Mouse (Mus musculus): ENCODE measurements at regions not wholly inside any gene's neighbourhood (a gene's known extent, or its start where the extent isn't known, plus 50 kb on each side); places are given as distances from the start of the nearest gene placed in this dataset.

DNA sequence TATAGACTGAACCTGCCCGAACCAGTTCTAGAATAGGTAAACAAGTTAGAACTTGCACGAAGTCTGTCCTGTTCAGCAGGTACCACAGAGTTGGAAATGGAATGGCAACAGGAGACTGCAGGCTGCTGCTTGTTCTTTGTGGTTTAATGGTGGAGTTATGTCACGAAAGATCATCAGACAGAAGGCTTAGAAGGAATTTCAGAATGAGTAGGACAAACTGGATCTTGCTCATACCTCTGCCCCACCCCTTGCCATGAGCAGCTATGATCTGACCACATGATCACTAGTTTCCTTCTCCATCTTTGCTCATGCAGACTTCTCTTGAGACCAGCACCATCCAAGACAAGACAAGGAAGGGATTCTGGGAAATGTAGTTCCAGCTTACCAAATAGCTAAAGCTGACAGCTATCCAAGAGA is 63.9 kb upstream of the Tet2 start:
- TF ChIP-seq POLR2A (IDR thresholded peaks at IDR 0.05; ENCODE audit: borderline replicate concordance, insufficient read depth, low read length) (no peak), CTCF (IDR thresholded peaks at IDR 0.05; ENCODE audit: borderline replicate concordance, insufficient read depth, low read depth, low read length) (no peak)
